Mouse (Mus musculus) liver, adult 2 months (tissue): ENCODE data around the gene Tshz2.
"Not testable (repeated sequence)": the region's sequence is repeated elsewhere in the genome, so short reads cannot be mapped to it uniquely, and the experiment has no call there.

Experiments used
- CTCF ChIP-seq: fragments of 200-500 bp; IDR thresholded peaks from 2 replicates; pipeline ENCODE4 v1.5.1; 2011; ENCODE audit warnings: low read depth, low read length, control low read depth
- POLR2A ChIP-seq: fragments of 200-500 bp; IDR thresholded peaks from 2 replicates; pipeline ENCODE4 v1.6.1; 2011; ENCODE audit warnings: low read length, control low read depth; ENCODE audit not compliant: insufficient read depth; ENCODE audit errors: extremely low read depth

- not testable (repeated sequence) for TF ChIP-seq POLR2A, CTCF
Observed at GRCm38 (mm10) chr2:169587645-169588044, 45.2 kb upstream of the Tshz2 start, which contains the start of gene Gm11011.
